Mouse (Mus musculus): Measurements from ENCODE around the gene Stxbp1. TPM values are rescaled to one million over a fixed set of nuclear protein-coding genes. Genes with fewer than 3 reads are reported as not detected.

Gene Stxbp1
- 3.9 to 7.5 TPM (median 4.4 TPM) in 4 replicates for total RNA-seq (2023)

GRCm38 (mm10) chr2:32846805-32847467 lies at the start of gene Stxbp1:
TSS of gene Stxbp1 (minus strand) at chr2:32847245.

GRCm38 (mm10) chr2:32875675-32876489 lies 28.8 kb upstream of the Stxbp1 start, which contains the start of gene Fam129b:
TSS of gene Fam129b (plus strand) at chr2:32876114.

GRCm38 (mm10) chr2:32784048-32784681 lies 62.9 kb downstream of the Stxbp1 start, which contains the start of gene Cfap157:
TSS of gene Cfap157 (minus strand) at chr2:32784428.

GRCm38 (mm10) chr2:32775359-32776074 lies 71.5 kb downstream of the Stxbp1 start, which contains the start of the genes Ttc16 and Ptrh1:
TSS of gene Ttc16 (minus strand) at chr2:32775633.
TSS of gene Ptrh1 (plus strand) at chr2:32775786.

GRCm38 (mm10) chr2:32757056-32757845 lies 89.8 kb downstream of the Stxbp1 start, which contains the start of gene Tor2a:
TSS of gene Tor2a (plus strand) at chr2:32757234.

GRCm38 (mm10) chr2:32740916-32741272 lies 106.2 kb downstream of the Stxbp1 start, which contains the start of gene 6330409D20Rik:
TSS of gene 6330409D20Rik (minus strand) at chr2:32741016.

Other genes starting within 250 kb of the Stxbp1 start
- gene St6galnac6, start 247.5 kb downstream of the Stxbp1 start, total RNA-seq (2023), result 6.1 to 11.7 TPM (median 8.8 TPM) in 4 replicates
- gene Ak1, start 225.5 kb downstream of the Stxbp1 start, total RNA-seq (2023), result 0.29 to 1.5 TPM (median 1.2 TPM) in 3 of 4 replicates, not detected in the other
- gene Eng, start 200.7 kb downstream of the Stxbp1 start, total RNA-seq (2023), result 0.36 to 0.98 TPM (median 0.64 TPM) in 4 replicates
- 28.2 to 32.0 TPM (median 29.1 TPM) in 4 replicates for gene Fpgs, start 143.1 kb downstream of the Stxbp1 start, total RNA-seq (2023)
- 141 to 157 TPM (median 152 TPM) in 4 replicates for gene Cdk9, start 134.2 kb downstream of the Stxbp1 start, total RNA-seq (2023)
- gene Sh2d3c, start 126.2 kb downstream of the Stxbp1 start, total RNA-seq (2023), result 87.7 to 98.5 TPM (median 92.5 TPM) in 4 replicates
- gene 6330409D20Rik, start 106.2 kb downstream of the Stxbp1 start, total RNA-seq (2023), result not detected in 4 replicates
- gene Tor2a, start 90.0 kb downstream of the Stxbp1 start, total RNA-seq (2023), result 29.3 to 33.7 TPM (median 32.8 TPM) in 4 replicates
- gene Ttc16, start 71.6 kb downstream of the Stxbp1 start, total RNA-seq (2023), result 0.27 TPM in 1 of 4 replicates, not detected in the others
- 3.1 to 7.2 TPM (median 4.9 TPM) in 4 replicates for gene Ptrh1, start 71.5 kb downstream of the Stxbp1 start, total RNA-seq (2023)
- not detected in 4 replicates for gene Cfap157, start 62.8 kb downstream of the Stxbp1 start, total RNA-seq (2023)
- 1.8 to 4.8 TPM (median 2.7 TPM) in 4 replicates for gene Fam129b, start 28.9 kb upstream of the Stxbp1 start, total RNA-seq (2023)
- 896 to 937 TPM (median 913 TPM) in 4 replicates for gene Rpl12, start 114.3 kb upstream of the Stxbp1 start, total RNA-seq (2023)
- gene Lrsam1, start 114.4 kb upstream of the Stxbp1 start, total RNA-seq (2023), result 15.3 to 17.9 TPM (median 16.0 TPM) in 4 replicates
- gene Slc2a8, start 134.8 kb upstream of the Stxbp1 start, total RNA-seq (2023), result 5.8 to 10.0 TPM (median 7.6 TPM) in 4 replicates